Comparison of ENCODE assay signal across 7 mouse cellular contexts in genomic region chr2:148874617-148875334, GRCm38 (mm10). TPM values are rescaled to one million over a fixed set of nuclear protein-coding genes. Genes with fewer than 3 reads are reported as not detected.
DNase-seq lines count a peak whose midpoint lies in the region; ATAC-seq and TF ChIP-seq lines count a peak whose summit lies in the region.

No protein-coding gene starts in this region.

- H3K4me3 ChIP-seq in ES-E14 (ENCODE audit: insufficient read depth in 1 of 2, low read depth in 1 of 2, low read length in 2 of 2, poor library complexity in 1 of 2, severe bottlenecking in 1 of 2): peak overlapping the region; percentile 72 to 91
- peak overlapping the region; percentile 86 for H3K4me3 ChIP-seq in embryonic facial prominence, embryonic 12.5 days
- H3K4me3 ChIP-seq in hindbrain, embryonic 11.5 days (ENCODE audit: low read depth, low read length): peak overlapping the region; percentile 91

- DNase-seq in ES-E14 (ENCODE audit: low read depth, low spot score): peak; percentile 93
- peak; percentile 87 for DNase-seq in adipocyte (ENCODE audit: low spot score)
- peak; percentile 45 for DNase-seq in hindbrain, embryonic 11.5 days (ENCODE audit: low spot score)
- peak; percentile 54 for DNase-seq in liver
- DNase-seq in gastrocnemius, postnatal 10 days: no peak

- peaks cover 6 to 19% of the 10 kb centered on the region in 2 experiments; a peak in 3 of 4 replicates for H3K4me1 ChIP-seq in ES-E14 (ENCODE audit: control insufficient read depth in 2 of 2, insufficient read depth in 2 of 2, low read length in 2 of 2, poor library complexity in 1 of 2)
- peaks cover 20% of the 10 kb centered on the region for H3K4me1 ChIP-seq in embryonic facial prominence, embryonic 12.5 days
- H3K4me1 ChIP-seq in hindbrain, embryonic 11.5 days (replicated peaks; ENCODE audit: control insufficient read depth, insufficient read depth, low read length): no peaks in the 10 kb centered on the region; the same call in none of the 2 replicates

- peak overlapping the region; percentile 84 for H3K4me2 ChIP-seq in embryonic facial prominence, embryonic 12.5 days (replicated peaks)
- H3K4me2 ChIP-seq in hindbrain, embryonic 11.5 days (replicated peaks; ENCODE audit: low read depth, low read length): peak overlapping the region; percentile 71

- peak overlapping the region; percentile 76 for H3K9ac ChIP-seq in ES-E14 (ENCODE audit: insufficient read depth, low read depth, low read length, poor library complexity, severe bottlenecking)
- H3K9ac ChIP-seq in embryonic facial prominence, embryonic 12.5 days: peak overlapping the region; percentile 82
- H3K9ac ChIP-seq in hindbrain, embryonic 11.5 days (ENCODE audit: low read depth, low read length): peak overlapping the region; percentile 72

- peak overlapping the region; percentile 88 for H3K27ac ChIP-seq in ES-E14 (ENCODE audit: insufficient read depth, low read depth, low read length, poor library complexity, severe bottlenecking)
- H3K27ac ChIP-seq in embryonic facial prominence, embryonic 12.5 days: peak overlapping the region; percentile 93
- peak overlapping the region; percentile 74; the same call in 1 of the 2 replicates for H3K27ac ChIP-seq in hindbrain, embryonic 11.5 days (ENCODE audit: low read depth, low read length)

- ATAC-seq in embryonic facial prominence, embryonic 12.5 days (ENCODE audit: insufficient number of reproducible peaks, insufficient read depth, low FRiP score, low TSS enrichment): peak; percentile 52
- peak; percentile 77 for ATAC-seq in hindbrain, embryonic 11.5 days (ENCODE audit: low FRiP score)
- 0 out of 2 replicates have a peak, but pooled peaks have one; percentile 0 for ATAC-seq in monocyte, adult 5-6 weeks (replicated peaks; ENCODE audit: insufficient number of reproducible peaks, low FRiP score, low TSS enrichment, poor library complexity, severe bottlenecking)

- H3K36me3 ChIP-seq in ES-E14 (ENCODE audit: control insufficient read depth, insufficient read depth, low read length, poor library complexity, severe bottlenecking): peaks cover 10% of the 10 kb centered on the region
- peaks cover 29% of the 10 kb centered on the region for H3K36me3 ChIP-seq in embryonic facial prominence, embryonic 12.5 days
- no peaks in the 10 kb centered on the region for H3K36me3 ChIP-seq in hindbrain, embryonic 11.5 days (ENCODE audit: control insufficient read depth, insufficient read depth, low read length)

- H3K27me3 ChIP-seq in embryonic facial prominence, embryonic 12.5 days: no peaks in the 10 kb centered on the region
- H3K27me3 ChIP-seq in hindbrain, embryonic 11.5 days (ENCODE audit: control insufficient read depth, insufficient read depth, low read length): no peaks in the 10 kb centered on the region

- H3K9me3 ChIP-seq in ES-E14 (ENCODE audit: control insufficient read depth, insufficient read depth, low read depth, low read length): no peaks in the 10 kb centered on the region
- no peaks in the 10 kb centered on the region for H3K9me3 ChIP-seq in embryonic facial prominence, embryonic 12.5 days
- H3K9me3 ChIP-seq in hindbrain, embryonic 11.5 days (ENCODE audit: control insufficient read depth, low read length): no peaks in the 10 kb centered on the region

- under 1% methylated on average over 34 of the region's 34 CpGs for WGBS in embryonic facial prominence, embryonic 12.5 days
- WGBS in hindbrain, embryonic 11.5 days: 2% methylated on average over 34 of the region's 34 CpGs

- in situ Hi-C loops in ES-E14 (cut with MboI; ENCODE audit: low sequenced_read_pairs in 2 of 2, unreplicated experiment in 2 of 2): no loop called here

TF ChIP-seq in ES-E14, 5 proteins besides CTCF, POLR2A, EP300 and RAD21:
- no peak for TF ChIP-seq ZC3H11A (IDR thresholded peaks at IDR 0.05; ENCODE audit: borderline replicate concordance, low read depth, low read length)
- TF ChIP-seq HCFC1 (IDR thresholded peaks at IDR 0.05; ENCODE audit: borderline replicate concordance, insufficient read depth, low read length): no peak
- TF ChIP-seq ZNF384 (IDR thresholded peaks at IDR 0.05; ENCODE audit: low read depth, low read length): no peak
- TF ChIP-seq MAFK (IDR thresholded peaks at IDR 0.05; ENCODE audit: insufficient read depth, low read depth, low read length): no peak
- no peak for TF ChIP-seq CHD2 (IDR thresholded peaks at IDR 0.05; ENCODE audit: low read depth, low read length)

RNA-seq across cellular contexts. Expression of gene Cst3, which starts 0.7 kb away (rescaled TPM):
- total RNA-seq in ES-E14 (2012; rRNA removed): 304 and 327 TPM in 2 replicates
- polyA plus RNA-seq in embryonic facial prominence, embryonic 12.5 days (2016; fragmentation: Nextera tagmentation; extraction: Ambion mirVana): 321 and 339 TPM in 2 replicates
- 367 and 384 TPM in 2 replicates for polyA plus RNA-seq in hindbrain, embryonic 11.5 days (2014; fragmentation: Nextera tagmentation; extraction: Ambion mirVana)
- total RNA-seq in monocyte, adult 5-6 weeks (2017): 977 to 1,560 TPM (median 1,517 TPM) in 3 replicates
- total RNA-seq in gastrocnemius, postnatal 10 days (2021): 100 to 1,000 TPM; 442 to 445 TPM

RNA-seq across cellular contexts. Expression of gene 9230104L09Rik, which starts 9.9 kb away (rescaled TPM):
- not detected in 2 replicates for total RNA-seq in ES-E14 (2012; rRNA removed)
- polyA plus RNA-seq in embryonic facial prominence, embryonic 12.5 days (2016; fragmentation: Nextera tagmentation; extraction: Ambion mirVana): not detected in 2 replicates
- not detected in 2 replicates for polyA plus RNA-seq in hindbrain, embryonic 11.5 days (2014; fragmentation: Nextera tagmentation; extraction: Ambion mirVana)
- not detected in 3 replicates for total RNA-seq in monocyte, adult 5-6 weeks (2017)
- 1 to 10 TPM; 1.5 to 1.6 TPM for total RNA-seq in gastrocnemius, postnatal 10 days (2021)

RNA-seq across cellular contexts. Expression of gene Cst9, which starts 39.8 kb away (rescaled TPM):
- not detected in 2 replicates for total RNA-seq in ES-E14 (2012; rRNA removed)
- polyA plus RNA-seq in embryonic facial prominence, embryonic 12.5 days (2016; fragmentation: Nextera tagmentation; extraction: Ambion mirVana): not detected in 2 replicates
- not detected in 2 replicates for polyA plus RNA-seq in hindbrain, embryonic 11.5 days (2014; fragmentation: Nextera tagmentation; extraction: Ambion mirVana)
- not detected in 3 replicates for total RNA-seq in monocyte, adult 5-6 weeks (2017)
- not detected for total RNA-seq in gastrocnemius, postnatal 10 days (2021)

RNA-seq across cellular contexts. Expression of gene Cst13, which starts 54.9 kb away (rescaled TPM):
- not detected in 2 replicates for total RNA-seq in ES-E14 (2012; rRNA removed)
- polyA plus RNA-seq in embryonic facial prominence, embryonic 12.5 days (2016; fragmentation: Nextera tagmentation; extraction: Ambion mirVana): not detected in 2 replicates
- polyA plus RNA-seq in hindbrain, embryonic 11.5 days (2014; fragmentation: Nextera tagmentation; extraction: Ambion mirVana): not detected in 2 replicates
- 1.6 TPM in 1 of 3 replicates, not detected in the others for total RNA-seq in monocyte, adult 5-6 weeks (2017)
- total RNA-seq in gastrocnemius, postnatal 10 days (2021): not detected

Comparison
In these comparisons a context has a peak if more than half of its experiments do, and no peak if none do; other contexts are left out.
1. ATAC-seq: peak in every context shown above with its lines; median percentile 77 in hindbrain, embryonic 11.5 days; 52 in embryonic facial prominence, embryonic 12.5 days; 0 in monocyte, adult 5-6 weeks.